Mouse (Mus musculus): Measurements from ENCODE around the gene Fgf22. TPM values are rescaled to one million over a fixed set of nuclear protein-coding genes. Genes with fewer than 3 reads are reported as not detected.
A peak's percentile ranks its signal among the peaks of the same experiment; 100 is the strongest.

The Fgf22 gene
- polyA plus RNA-seq, 1 experiment from 2014 or later = not detected

DNA sequence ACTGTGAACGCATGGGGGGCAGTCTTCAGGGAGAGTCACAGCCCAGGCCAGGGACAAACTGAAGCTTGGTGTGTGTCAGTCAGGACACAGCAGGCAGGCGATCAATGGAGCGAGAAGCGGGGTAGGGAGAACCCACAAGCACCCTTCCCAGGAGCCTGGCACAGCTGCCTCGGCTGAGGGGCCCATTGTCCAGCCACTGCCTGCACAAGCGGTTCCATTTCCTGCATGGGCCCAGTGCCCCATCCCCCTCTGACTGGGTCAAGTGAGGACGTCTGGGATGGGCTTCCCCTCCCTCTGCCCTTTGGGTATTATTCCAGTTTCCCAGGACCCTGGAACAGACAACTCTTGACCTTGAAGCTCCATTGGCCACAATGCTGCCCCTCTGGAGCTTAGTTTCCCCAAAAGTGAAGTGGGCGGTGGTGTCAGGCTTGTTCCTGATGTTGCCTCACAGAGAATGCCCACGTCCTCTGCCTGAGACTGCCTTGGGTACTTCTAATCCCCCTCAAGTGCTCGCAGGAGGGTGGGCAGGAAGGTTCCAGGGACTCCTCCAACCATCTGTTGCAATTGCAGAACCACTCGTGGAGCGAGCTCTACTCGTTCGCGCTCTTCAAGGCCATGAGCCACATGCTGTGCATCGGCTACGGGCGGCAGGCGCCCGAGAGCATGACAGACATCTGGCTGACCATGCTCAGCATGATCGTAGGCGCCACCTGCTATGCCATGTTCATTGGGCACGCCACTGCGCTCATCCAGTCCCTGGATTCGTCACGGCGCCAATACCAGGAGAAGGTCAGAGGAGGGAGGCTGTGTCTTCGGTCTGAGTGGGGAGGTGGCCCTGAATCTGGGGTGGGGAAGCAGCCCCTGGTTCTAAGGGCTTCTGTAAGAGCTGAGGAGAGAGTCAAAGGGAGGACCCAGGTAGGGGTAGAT is 26.3 kb upstream of the Fgf22 start:
- Histone ChIP-seq H3K4me3 (ENCODE audit: low read depth, low read length) (no peak overlapping the region), H3K9me3 (ENCODE audit: control insufficient read depth) (no peaks in the 10 kb centered on the region), H3K4me2 (replicated peaks; ENCODE audit: low read depth) (no peak overlapping the region), H3K9ac (ENCODE audit: low read depth, low read length) (no peak overlapping the region), H3K4me1 (replicated peaks; ENCODE audit: control insufficient read depth, insufficient read depth, low read length) (no peaks in the 10 kb centered on the region), H3K27ac (ENCODE audit: low read depth, low read length) (no peak overlapping the region), H3K27me3 (replicated peaks; ENCODE audit: control insufficient read depth, insufficient read depth, low read length) (no peaks in the 10 kb centered on the region), H3K36me3 (ENCODE audit: control insufficient read depth, insufficient read depth) (no peaks in the 10 kb centered on the region)
- ATAC-seq = no peak
- WGBS = 68% methylated on average over 28 of the region's 28 CpGs
- no peak for TF ChIP-seq CTCF (IDR thresholded peaks at IDR 0.05; ENCODE audit: low read depth)

DNA sequence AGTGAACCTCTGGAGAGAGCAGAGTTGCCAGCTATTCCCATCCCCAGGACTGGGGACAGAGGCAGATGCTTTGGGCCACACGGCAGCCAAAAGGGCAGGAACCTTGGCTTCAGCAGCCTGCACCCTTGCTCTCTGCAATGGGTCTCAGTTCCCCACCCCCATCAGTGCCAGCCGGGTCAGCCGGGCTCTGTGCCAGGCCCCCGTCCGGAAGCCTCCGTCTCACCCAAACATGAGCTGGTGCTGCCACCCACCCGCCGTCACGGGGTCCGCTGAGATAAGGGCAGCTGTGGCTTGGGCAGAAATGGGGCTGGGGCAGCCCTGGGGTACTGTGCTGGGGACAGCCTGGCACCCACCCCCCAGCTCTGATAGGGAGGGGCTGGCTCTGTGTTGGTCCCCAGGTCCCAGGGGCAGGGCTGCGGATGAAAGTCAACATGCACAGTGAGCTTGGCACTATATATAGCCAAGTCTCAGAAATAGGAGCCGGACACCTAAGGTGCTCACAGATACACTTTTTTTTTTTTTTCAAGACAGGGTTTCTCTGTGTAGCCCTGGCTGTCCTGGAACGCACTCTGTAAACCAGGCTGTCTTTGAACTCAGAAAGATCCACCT is 25.4 kb upstream of the Fgf22 start:
- Histone ChIP-seq H3K4me3 (ENCODE audit: low read depth, low read length) (no peak overlapping the region), H3K4me1 (replicated peaks; ENCODE audit: control insufficient read depth, insufficient read depth, low read length) (no peaks in the 10 kb centered on the region), H3K27me3 (replicated peaks; ENCODE audit: control insufficient read depth, insufficient read depth, low read length) (no peaks in the 10 kb centered on the region), H3K9me3 (ENCODE audit: control insufficient read depth) (no peaks in the 10 kb centered on the region), H3K9ac (ENCODE audit: low read depth, low read length) (no peak overlapping the region), H3K36me3 (ENCODE audit: control insufficient read depth, insufficient read depth) (peaks cover 5% of the 10 kb centered on the region; the same call in 1 of the 2 replicates), H3K4me2 (replicated peaks; ENCODE audit: low read depth) (no peak overlapping the region), H3K27ac (ENCODE audit: low read depth, low read length) (no peak overlapping the region)
- TF ChIP-seq CTCF (IDR thresholded peaks at IDR 0.05; ENCODE audit: low read depth) = no peak
- ATAC-seq = no peak
- 76% methylated on average over 13 of the region's 13 CpGs for WGBS

DNA sequence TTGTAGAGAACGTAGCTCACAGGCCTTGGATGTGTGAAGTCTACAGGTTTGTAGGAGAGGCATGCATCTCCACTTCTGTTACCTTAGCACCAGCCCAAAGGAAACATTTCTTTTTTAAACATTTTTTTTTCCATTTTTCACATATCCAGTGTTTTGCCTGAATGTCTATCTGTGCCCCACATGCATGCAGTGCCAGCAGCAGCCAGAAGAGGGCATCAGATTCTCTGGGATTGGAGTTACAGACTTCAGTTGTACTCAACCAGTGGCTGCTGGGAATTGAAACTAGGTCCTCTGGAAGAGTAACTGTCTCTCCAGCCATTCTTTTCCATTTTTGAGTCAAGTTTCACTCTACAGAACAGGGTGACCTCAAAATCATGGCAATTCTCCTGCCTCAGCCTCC is 22.4 kb upstream of the Fgf22 start:
- H3K9ac ChIP-seq (ENCODE audit: low read depth, low read length) = no peak overlapping the region
- WGBS = 96% methylated on average over 1 of the region's 1 CpGs
- no peak for ATAC-seq
- no peak overlapping the region for H3K4me2 ChIP-seq (replicated peaks; ENCODE audit: low read depth)
- no peaks in the 10 kb centered on the region for H3K27me3 ChIP-seq (replicated peaks; ENCODE audit: control insufficient read depth, insufficient read depth, low read length)
- H3K4me1 ChIP-seq (replicated peaks; ENCODE audit: control insufficient read depth, insufficient read depth, low read length) = no peaks in the 10 kb centered on the region
- no peak overlapping the region for H3K27ac ChIP-seq (ENCODE audit: low read depth, low read length)
- no peak overlapping the region for H3K4me3 ChIP-seq (ENCODE audit: low read depth, low read length)
- H3K9me3 ChIP-seq (ENCODE audit: control insufficient read depth) = no peaks in the 10 kb centered on the region
- TF ChIP-seq CTCF (IDR thresholded peaks at IDR 0.05; ENCODE audit: low read depth) = peak; percentile 65
- H3K36me3 ChIP-seq (ENCODE audit: control insufficient read depth, insufficient read depth) = peaks cover 34% of the 10 kb centered on the region

DNA sequence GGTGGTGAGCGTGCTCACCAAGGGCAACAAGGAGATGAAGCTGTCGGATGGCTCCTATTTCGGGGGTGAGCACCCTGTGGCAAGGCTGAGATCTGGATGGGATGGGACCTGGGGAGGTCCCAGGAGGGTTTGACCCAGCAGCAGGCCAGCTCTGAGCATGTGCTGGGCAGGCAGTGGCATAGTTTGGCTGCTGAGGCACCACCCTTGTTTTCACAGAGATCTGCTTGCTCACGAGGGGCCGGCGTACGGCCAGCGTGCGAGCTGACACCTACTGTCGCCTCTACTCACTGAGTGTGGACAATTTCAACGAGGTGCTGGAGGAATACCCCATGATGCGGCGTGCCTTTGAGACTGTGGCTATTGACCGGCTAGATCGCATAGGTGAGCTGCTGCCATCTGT is 21.0 kb upstream of the Fgf22 start:
- H3K36me3 ChIP-seq (ENCODE audit: control insufficient read depth, insufficient read depth) = peaks cover 47% of the 10 kb centered on the region
- no peak overlapping the region for H3K4me2 ChIP-seq (replicated peaks; ENCODE audit: low read depth)
- no peaks in the 10 kb centered on the region for H3K4me1 ChIP-seq (replicated peaks; ENCODE audit: control insufficient read depth, insufficient read depth, low read length)
- TF ChIP-seq CTCF (IDR thresholded peaks at IDR 0.05; ENCODE audit: low read depth) = no peak
- WGBS = 94% methylated on average over 15 of the region's 15 CpGs
- no peak overlapping the region for H3K27ac ChIP-seq (ENCODE audit: low read depth, low read length)
- H3K9ac ChIP-seq (ENCODE audit: low read depth, low read length) = no peak overlapping the region
- no peaks in the 10 kb centered on the region for H3K9me3 ChIP-seq (ENCODE audit: control insufficient read depth)
- no peaks in the 10 kb centered on the region for H3K27me3 ChIP-seq (replicated peaks; ENCODE audit: control insufficient read depth, insufficient read depth, low read length)
- H3K4me3 ChIP-seq (ENCODE audit: low read depth, low read length) = no peak overlapping the region
- ATAC-seq = no peak

DNA sequence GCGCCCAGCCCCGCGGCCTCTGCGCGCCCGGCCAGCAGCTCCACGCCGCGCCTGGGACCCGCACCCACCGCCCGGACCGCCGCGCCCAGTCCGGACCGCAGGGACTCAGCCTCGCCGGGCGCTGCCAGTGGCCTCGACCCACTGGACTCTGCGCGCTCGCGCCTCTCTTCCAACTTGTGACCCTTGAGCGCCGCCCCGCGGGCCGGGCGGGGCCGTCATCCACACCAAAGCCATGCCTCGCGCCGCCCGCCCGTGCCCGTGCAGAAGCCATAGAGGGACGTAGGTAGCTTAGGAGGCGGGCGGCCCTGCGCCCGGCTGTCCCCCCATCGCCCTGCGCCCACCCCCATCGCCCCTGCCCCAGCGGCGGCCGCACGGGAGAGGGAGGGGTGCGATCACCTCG is 19.5 kb upstream of the Fgf22 start:
- H3K36me3 ChIP-seq (ENCODE audit: control insufficient read depth, insufficient read depth) = peaks cover 63% of the 10 kb centered on the region
- H3K27ac ChIP-seq (ENCODE audit: low read depth, low read length) = no peak overlapping the region
- H3K4me1 ChIP-seq (replicated peaks; ENCODE audit: control insufficient read depth, insufficient read depth, low read length) = no peaks in the 10 kb centered on the region
- H3K9me3 ChIP-seq (ENCODE audit: control insufficient read depth) = no peaks in the 10 kb centered on the region
- 37% methylated on average over 48 of the region's 52 CpGs for WGBS
- no peaks in the 10 kb centered on the region for H3K27me3 ChIP-seq (replicated peaks; ENCODE audit: control insufficient read depth, insufficient read depth, low read length)
- ATAC-seq = no peak
- no peak overlapping the region for H3K9ac ChIP-seq (ENCODE audit: low read depth, low read length)
- peak; percentile 33; the same call in 1 of the 2 replicates for TF ChIP-seq CTCF (IDR thresholded peaks at IDR 0.05; ENCODE audit: low read depth)
- H3K4me3 ChIP-seq (ENCODE audit: low read depth, low read length) = no peak overlapping the region
- H3K4me2 ChIP-seq (replicated peaks; ENCODE audit: low read depth) = no peak overlapping the region

DNA sequence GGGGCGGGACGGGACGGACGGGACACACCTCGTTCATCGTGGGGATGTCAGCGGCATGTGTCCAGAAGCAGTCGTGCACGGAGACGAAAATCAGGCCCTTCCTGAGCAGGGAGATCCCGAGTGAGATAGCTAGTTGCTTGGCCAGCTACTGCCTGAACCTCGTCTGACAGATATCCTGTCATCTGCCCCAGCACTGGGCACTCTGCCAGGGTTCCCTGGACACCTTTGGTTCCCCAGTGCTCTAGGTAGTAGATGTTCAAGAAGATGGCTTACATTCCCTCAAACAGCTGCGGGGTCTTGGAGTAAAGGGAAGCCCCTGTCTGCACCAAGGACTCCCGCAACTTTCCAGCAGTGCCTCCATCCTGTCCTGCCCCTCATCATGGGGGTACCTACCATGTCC is 18.2 kb upstream of the Fgf22 start:
- Histone ChIP-seq H3K27me3 (replicated peaks; ENCODE audit: control insufficient read depth, insufficient read depth, low read length) (no peaks in the 10 kb centered on the region), H3K36me3 (ENCODE audit: control insufficient read depth, insufficient read depth) (peaks cover 76% of the 10 kb centered on the region), H3K4me2 (replicated peaks; ENCODE audit: low read depth) (no peak overlapping the region), H3K4me3 (ENCODE audit: low read depth, low read length) (no peak overlapping the region), H3K9me3 (ENCODE audit: control insufficient read depth) (no peaks in the 10 kb centered on the region), H3K9ac (ENCODE audit: low read depth, low read length) (no peak overlapping the region), H3K4me1 (replicated peaks; ENCODE audit: control insufficient read depth, insufficient read depth, low read length) (no peaks in the 10 kb centered on the region), H3K27ac (ENCODE audit: low read depth, low read length) (no peak overlapping the region)
- 88% methylated on average over 10 of the region's 14 CpGs for WGBS
- ATAC-seq = no peak
- TF ChIP-seq CTCF (IDR thresholded peaks at IDR 0.05; ENCODE audit: low read depth) = no peak
